Mouse (Mus musculus) neural tube, embryonic 14.5 days (tissue): ENCODE results near the gene Mgll. TPM values are rescaled to one million over a fixed set of nuclear protein-coding genes. Genes with fewer than 3 reads are reported as not detected.
A peak's percentile ranks its signal among the peaks of the same experiment; 100 is the strongest.

Experiments
- ATAC-seq: fragments of 200-750 bp; cut with Nextera tagmentation; 2 replicates; pipeline ENCODE4 v1.8.0; 2017; ENCODE audit warnings: low read depth, mild to moderate bottlenecking, moderate TSS enrichment, moderate library complexity
- H3K27ac ChIP-seq: fragments of 300-500 bp; sonication (generic); 2 replicates; pipeline ENCODE4 v1.5.1; 2014; ENCODE audit warnings: low read depth, mild to moderate bottlenecking, control low read depth, low read length, moderate library complexity, mixed read lengths
- H3K27me3 ChIP-seq: fragments of 300-500 bp; sonication (generic); 2 replicates; pipeline ENCODE4 v1.6.1; 2014; ENCODE audit warnings: low read length; ENCODE audit not compliant: control insufficient read depth, insufficient read depth
- H3K36me3 ChIP-seq: fragments of 300-500 bp; sonication (generic); 2 replicates; pipeline ENCODE4 v1.6.1; 2014; ENCODE audit warnings: low read length, mixed read lengths; ENCODE audit not compliant: control insufficient read depth, insufficient read depth
- H3K4me1 ChIP-seq: fragments of 300-500 bp; sonication (generic); 2 replicates; pipeline ENCODE4 v1.6.1; 2014; ENCODE audit warnings: low read length; ENCODE audit not compliant: control insufficient read depth, insufficient read depth
- H3K4me2 ChIP-seq: fragments of 300-500 bp; sonication (generic); 2 replicates; pipeline ENCODE4 v1.6.1; 2014; ENCODE audit warnings: mild to moderate bottlenecking, low read depth, low read length, control low read depth
- H3K4me3 ChIP-seq: fragments of 300-500 bp; sonication (generic); 2 replicates; pipeline ENCODE4 v1.5.1; 2014; ENCODE audit warnings: low read depth, low read length, control low read depth, mixed read lengths
- H3K9ac ChIP-seq: fragments of 300-500 bp; sonication (generic); replicated peaks from 2 replicates; pipeline ENCODE4 v1.6.1; 2014; ENCODE audit warnings: low read depth, mild to moderate bottlenecking, control low read depth, low read length, mixed read lengths
- H3K9me3 ChIP-seq: fragments of 300-500 bp; sonication (generic); 2 replicates; pipeline ENCODE4 v1.6.1; 2016; ENCODE audit warnings: low read length; ENCODE audit not compliant: control insufficient read depth
- WGBS: fragments of 180-500 bp; shearing (Covaris S2); extraction: QIAGEN DNeasy Blood & Tissue Kit; methylation state at CpG from one replicate; pipeline ENCODE4 v1.1.7; 2014; 5-methylcytosine and 5-hydroxymethylcytosine counted together
- polyA plus RNA-seq: library from polyadenylated mRNA; unstranded; fragments of >200 nt; fragmentation: Nextera tagmentation; extraction: Ambion mirVana; gene quantifications from 2 replicates; pipeline ENCODE4 v1.2.1, GENCODE M21; 2014

Mgll gene
- polyA plus RNA-seq, 1 experiment from 2014 or later, result 73.4 TPM

DNA sequence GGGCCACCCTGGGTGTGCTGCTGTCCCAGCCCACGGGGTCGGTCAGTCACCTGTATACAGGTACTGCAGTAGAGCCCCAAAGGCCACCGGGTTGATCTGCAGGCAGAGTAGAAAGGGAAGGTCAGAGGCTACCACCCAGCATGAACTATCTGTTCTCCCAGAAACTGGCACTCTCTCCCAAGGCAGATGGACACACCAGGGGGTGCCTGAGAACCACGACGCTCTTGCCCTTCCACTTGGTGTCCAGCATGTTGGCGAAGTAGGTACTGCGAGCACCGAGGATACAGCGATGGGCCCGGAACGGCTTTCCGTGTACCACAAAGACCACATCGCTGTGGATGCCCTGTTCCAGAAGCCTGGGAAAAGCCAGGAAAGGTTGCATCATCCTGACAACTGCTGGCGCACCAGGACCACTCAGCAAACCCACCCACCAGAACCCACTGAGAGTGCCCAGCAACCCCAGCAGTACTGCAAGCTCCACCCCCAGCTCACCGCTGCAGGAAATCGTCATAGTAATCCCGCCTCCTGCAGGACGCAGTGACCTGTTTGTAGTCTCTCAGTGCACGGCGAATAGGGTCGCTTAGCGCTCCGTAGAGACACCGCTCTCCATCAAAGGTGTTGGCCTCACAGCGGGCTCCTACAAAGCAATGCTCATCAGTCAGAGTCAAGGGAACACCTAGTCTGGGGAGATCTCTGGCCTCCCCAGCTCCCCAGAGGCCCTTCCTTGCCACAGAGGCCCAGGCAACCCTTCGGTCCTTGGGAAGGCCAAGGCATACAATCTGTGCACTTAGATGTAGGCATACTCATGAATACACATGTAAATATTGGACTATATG lies 115.1 kb downstream of the Mgll start:
- no peak for ATAC-seq
- Histone ChIP-seq H3K4me1 (peaks cover 17% of the 10 kb centered on the region), H3K9ac (no peak overlapping the region), H3K36me3 (peaks cover 22% of the 10 kb centered on the region), H3K27ac (no peak overlapping the region), H3K4me3 (no peak overlapping the region), H3K9me3 (no peaks in the 10 kb centered on the region), H3K4me2 (no peak overlapping the region), H3K27me3 (no peaks in the 10 kb centered on the region)
- 84% methylated on average over 26 of the region's 26 CpGs for WGBS

- no peaks in the 10 kb centered on the region for H3K27me3 ChIP-seq
- H3K9me3 ChIP-seq, result no peaks in the 10 kb centered on the region
- H3K27ac ChIP-seq, result no peak overlapping the region
- H3K4me3 ChIP-seq, result no peak overlapping the region
- ATAC-seq, result no peak
- 0 out of 2 replicates have a peak overlapping the region, but pooled peaks have one; percentile 82 for H3K9ac ChIP-seq
- WGBS, result 79% methylated on average over 3 of the region's 3 CpGs
- H3K4me2 ChIP-seq, result peak overlapping the region; percentile 80; the same call in 1 of the 2 replicates
- peaks cover 17% of the 10 kb centered on the region for H3K4me1 ChIP-seq
- H3K36me3 ChIP-seq, result peaks cover 30% of the 10 kb centered on the region
Measured at GRCm38 (mm10) chr6:88840211-88840610, 116.0 kb downstream of the Mgll start.

- Histone ChIP-seq H3K4me1 (peaks cover 17% of the 10 kb centered on the region), H3K9ac (peak overlapping the region; percentile 82), H3K9me3 (no peaks in the 10 kb centered on the region), H3K27ac (peak overlapping the region; percentile 83), H3K4me2 (peak overlapping the region; percentile 80), H3K4me3 (peak overlapping the region; percentile 69), H3K27me3 (no peaks in the 10 kb centered on the region), H3K36me3 (peaks cover 34% of the 10 kb centered on the region)
- 55% methylated on average over 9 of the region's 9 CpGs for WGBS
- ATAC-seq, result no peak
Measured at GRCm38 (mm10) chr6:88840791-88841513, 116.7 kb downstream of the Mgll start.

GRCm38 (mm10) chr6:88841514-88841780 lies 117.2 kb downstream of the Mgll start:
- peak overlapping the region; percentile 82 for H3K9ac ChIP-seq
- 2% methylated on average over 22 of the region's 22 CpGs for WGBS
- no peaks in the 10 kb centered on the region for H3K27me3 ChIP-seq
- peaks cover 17% of the 10 kb centered on the region for H3K4me1 ChIP-seq
- ATAC-seq, result peak; percentile 41; the same call in 1 of the 2 replicates
- peak overlapping the region; percentile 69 for H3K4me3 ChIP-seq
- H3K4me2 ChIP-seq, result peak overlapping the region; percentile 80
- H3K27ac ChIP-seq, result peak overlapping the region; percentile 83
- no peaks in the 10 kb centered on the region for H3K9me3 ChIP-seq
- H3K36me3 ChIP-seq, result peaks cover 33% of the 10 kb centered on the region

DNA sequence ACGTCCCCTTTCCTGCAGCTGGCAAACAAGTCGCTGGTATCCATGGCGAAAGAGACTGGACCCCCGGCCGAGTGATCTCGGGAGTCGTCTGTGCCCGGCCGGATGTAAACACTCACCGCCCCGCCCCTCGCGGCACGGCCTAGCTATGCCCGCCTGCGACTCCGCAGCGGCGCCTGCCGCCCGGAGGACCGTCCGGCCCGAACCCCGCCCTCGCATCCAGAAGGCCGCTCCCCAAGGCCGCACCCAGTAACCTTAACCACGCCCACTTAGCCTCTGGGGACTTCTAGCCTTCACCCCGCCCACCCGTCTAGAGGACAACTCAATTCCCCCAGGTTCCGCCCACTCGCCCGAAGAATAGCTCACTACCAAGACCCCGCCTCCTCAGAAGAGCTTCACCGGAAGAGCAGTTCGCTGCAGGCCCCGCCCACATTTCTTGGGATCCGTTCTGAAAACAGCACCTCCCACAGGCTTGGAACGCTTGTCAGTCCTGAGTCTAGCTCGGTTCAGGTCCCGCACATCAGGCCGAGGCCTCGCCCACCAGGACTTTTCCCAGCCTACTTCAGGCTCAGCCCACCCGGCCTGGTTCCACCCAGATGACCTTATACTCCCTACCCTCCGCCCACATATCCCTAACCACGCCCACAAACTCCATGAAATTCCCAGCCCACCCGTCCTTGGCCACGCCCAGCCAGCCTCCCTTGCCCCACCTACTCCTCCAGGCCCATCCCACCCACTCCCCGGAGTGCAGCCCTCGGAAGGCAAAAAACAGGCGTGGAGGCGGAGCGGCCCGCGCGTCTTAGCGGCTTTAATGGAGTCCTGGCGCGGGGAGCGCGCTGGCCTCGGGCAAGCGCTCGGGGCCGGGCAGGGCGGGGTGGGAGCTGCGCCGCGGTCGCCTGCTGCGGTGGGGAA lies 117.8 kb downstream of the Mgll start, which contains the start of gene Abtb1:
Gene Abtb1, minus strand, starts transcription at position 204 of the 909 bp plus-strand sequence.
- Histone ChIP-seq H3K4me1 (peaks cover 17% of the 10 kb centered on the region), H3K9ac (peak within 1 kb of the TSS; percentile 82), H3K4me2 (peak within 1 kb of the TSS; percentile 80), H3K27ac (peak within 1 kb of the TSS; percentile 83), H3K36me3 (peaks cover 33% of the 10 kb centered on the region), H3K4me3 (peak within 1 kb of the TSS; percentile 69), H3K9me3 (no peaks in the 10 kb centered on the region), H3K27me3 (no peaks in the 10 kb centered on the region)
- peak; percentile 94 for ATAC-seq
- WGBS, result under 1% methylated on average over 66 of the region's 72 CpGs

DNA sequence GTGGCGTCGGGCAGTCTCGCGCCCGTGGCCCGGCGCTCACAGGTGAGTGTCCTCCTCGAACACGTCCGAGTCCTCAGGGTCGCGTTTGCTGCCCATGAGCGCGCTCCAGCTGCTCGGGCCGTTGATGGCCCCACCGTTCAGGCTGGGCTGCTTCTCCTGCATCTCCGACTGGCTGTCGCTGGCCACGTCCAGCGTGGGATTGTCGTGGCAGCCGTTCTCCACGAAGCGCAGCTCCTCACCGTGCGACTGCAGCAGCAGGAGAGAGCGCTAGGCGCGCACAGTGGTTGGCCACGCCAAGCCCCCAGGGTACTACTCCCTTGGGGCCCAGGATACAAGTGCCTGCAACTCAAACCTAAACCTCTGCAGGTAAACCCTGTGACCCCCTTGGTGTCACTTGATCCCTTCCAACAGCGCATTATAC lies 118.5 kb downstream of the Mgll start:
- Histone ChIP-seq H3K27me3 (no peaks in the 10 kb centered on the region), H3K36me3 (peaks cover 30% of the 10 kb centered on the region), H3K4me1 (peaks cover 17% of the 10 kb centered on the region), H3K9ac (peak overlapping the region; percentile 57), H3K4me2 (peak overlapping the region; percentile 80), H3K27ac (peak overlapping the region; percentile 83), H3K9me3 (no peaks in the 10 kb centered on the region), H3K4me3 (peak overlapping the region; percentile 69)
- ATAC-seq, result peak; percentile 9
- WGBS, result 1% methylated on average over 22 of the region's 32 CpGs

- peak overlapping the region; percentile 57 for H3K9ac ChIP-seq
- no peaks in the 10 kb centered on the region for H3K9me3 ChIP-seq
- H3K27ac ChIP-seq, result peak overlapping the region; percentile 83; the same call in 1 of the 2 replicates
- H3K4me3 ChIP-seq, result no peak overlapping the region
- peaks cover 17% of the 10 kb centered on the region for H3K4me1 ChIP-seq
- H3K36me3 ChIP-seq, result peaks cover 25% of the 10 kb centered on the region
- WGBS, result 74% methylated on average over 7 of the region's 7 CpGs
- no peaks in the 10 kb centered on the region for H3K27me3 ChIP-seq
- ATAC-seq, result no peak
- peak overlapping the region; percentile 80 for H3K4me2 ChIP-seq
Measured at GRCm38 (mm10) chr6:88843241-88843640, 119.0 kb downstream of the Mgll start.

DNA sequence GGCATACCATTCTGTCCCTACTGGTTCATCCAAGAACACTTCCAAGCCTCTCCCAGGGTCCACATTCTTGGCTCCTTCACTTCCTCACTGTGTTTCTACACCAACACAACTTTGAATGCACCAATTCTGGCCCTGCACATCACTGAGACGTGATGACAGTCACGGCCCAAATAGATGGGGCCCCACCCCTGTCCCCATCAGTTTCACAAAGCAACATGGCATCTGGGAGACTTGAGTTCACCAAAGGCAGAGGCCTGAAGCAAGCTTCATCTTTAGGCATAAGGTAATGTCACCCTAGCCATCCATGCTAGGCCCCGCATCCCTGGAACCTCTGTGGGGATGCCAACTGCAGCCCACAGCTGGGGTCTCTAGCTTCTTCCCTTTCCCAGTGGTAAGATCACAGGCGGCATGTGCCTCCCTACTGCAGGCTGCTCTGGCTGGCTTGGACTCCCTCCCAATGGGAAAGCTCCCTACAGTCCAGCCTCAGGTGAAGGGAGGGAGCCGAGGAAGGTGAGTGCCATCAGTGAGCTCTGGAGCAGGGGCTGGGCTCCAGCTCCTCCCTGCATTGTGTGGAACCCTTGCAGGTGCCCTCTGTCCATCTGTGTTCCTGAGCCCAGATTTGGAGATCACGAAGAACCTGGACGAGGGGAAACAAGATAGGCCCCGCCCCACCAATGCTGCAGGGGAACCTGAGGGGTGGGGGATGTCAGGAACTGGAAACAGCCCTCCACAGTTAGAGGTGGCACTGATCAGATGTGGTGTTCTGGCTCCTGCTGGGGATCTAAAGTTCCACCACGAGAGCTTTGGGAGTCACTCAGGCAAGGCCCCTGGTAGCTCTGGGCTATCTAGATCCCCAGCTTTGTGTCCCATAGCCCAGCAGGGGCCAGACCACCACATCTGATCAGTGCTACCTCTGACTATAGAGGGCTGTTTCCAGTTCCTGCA lies 119.8 kb downstream of the Mgll start:
- Histone ChIP-seq H3K4me1 (peaks cover 17% of the 10 kb centered on the region), H3K9me3 (no peaks in the 10 kb centered on the region), H3K4me2 (no peak overlapping the region), H3K9ac (no peak overlapping the region), H3K36me3 (peaks cover 27% of the 10 kb centered on the region; the same call in 1 of the 2 replicates), H3K27ac (0 out of 2 replicates have a peak overlapping the region, but pooled peaks have one; percentile 16), H3K4me3 (no peak overlapping the region), H3K27me3 (no peaks in the 10 kb centered on the region)
- no peak for ATAC-seq
- 81% methylated on average over 9 of the region's 9 CpGs for WGBS
